Mouse (Mus musculus) fibroblast of lung, adult 2 months (primary cell): ENCODE measurements at regions not wholly inside any gene's neighbourhood (a gene's known extent, or its start where the extent isn't known, plus 50 kb on each side); places are given as distances from the start of the nearest gene placed in this dataset.

Source experiments
- DNase-seq: peaks from one replicate; pipeline ENCODE4 v3.0.0-alpha.2; 2011; ENCODE audit warnings: low read depth

- no peak for DNase-seq
Observed at GRCm38 (mm10) chr1:128951436-128951835, 321.7 kb upstream of the Thsd7b start.

GRCm38 (mm10) chr1:128950512-128950911 lies 322.6 kb upstream of the Thsd7b start:
- DNase-seq = no peak

GRCm38 (mm10) chr1:128914811-128915210 lies 322.7 kb upstream of the Cxcr4 start:
- no peak for DNase-seq

DNA sequence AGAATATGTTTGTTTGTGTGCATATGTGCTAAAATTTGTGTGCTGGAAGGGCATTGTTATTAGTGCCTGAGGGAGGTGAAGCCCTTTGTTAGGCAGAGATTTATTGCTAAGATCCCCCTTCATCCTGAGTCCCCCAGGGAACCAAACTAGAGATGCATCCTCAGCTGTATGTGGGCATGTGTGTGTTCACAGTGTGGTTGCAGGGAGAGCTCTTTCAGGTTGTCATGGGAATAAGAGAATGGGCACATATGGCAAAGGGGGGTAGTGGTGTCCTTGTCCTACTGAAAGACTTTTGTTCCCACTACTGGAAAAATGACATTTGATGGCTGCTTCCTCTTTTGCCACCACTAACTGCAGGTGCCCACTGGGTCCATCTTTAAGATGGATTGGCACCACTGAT lies 320.4 kb upstream of the Cxcr4 start:
- DNase-seq = no peak

GRCm38 (mm10) chr1:128907566-128907965 lies 315.5 kb upstream of the Cxcr4 start:
- DNase-seq = no peak

- no peak for DNase-seq
Observed at GRCm38 (mm10) chr1:128898025-128898424, 305.9 kb upstream of the Cxcr4 start.

GRCm38 (mm10) chr1:128894546-128894945 lies 302.5 kb upstream of the Cxcr4 start:
- DNase-seq = no peak

DNA sequence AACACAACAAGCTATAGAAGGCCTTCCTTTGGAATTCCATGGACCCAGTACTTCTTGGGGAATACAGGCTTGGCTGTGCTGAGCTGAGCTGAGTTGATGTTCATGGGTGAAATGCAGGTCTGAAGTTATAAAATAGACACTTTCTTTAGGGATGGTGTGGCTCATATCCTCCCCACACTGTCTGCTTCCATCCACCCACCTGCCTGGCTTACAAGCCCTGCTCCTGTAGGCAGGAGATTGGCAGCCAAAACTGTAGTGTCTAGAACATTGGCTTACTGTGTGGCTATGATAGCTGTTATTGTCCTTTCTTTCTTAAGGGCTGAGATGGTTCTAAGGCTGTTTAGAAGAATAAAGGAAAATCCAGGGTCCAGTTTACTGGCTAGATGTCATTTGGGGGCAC lies 286.2 kb upstream of the Cxcr4 start:
- no peak for DNase-seq

DNA sequence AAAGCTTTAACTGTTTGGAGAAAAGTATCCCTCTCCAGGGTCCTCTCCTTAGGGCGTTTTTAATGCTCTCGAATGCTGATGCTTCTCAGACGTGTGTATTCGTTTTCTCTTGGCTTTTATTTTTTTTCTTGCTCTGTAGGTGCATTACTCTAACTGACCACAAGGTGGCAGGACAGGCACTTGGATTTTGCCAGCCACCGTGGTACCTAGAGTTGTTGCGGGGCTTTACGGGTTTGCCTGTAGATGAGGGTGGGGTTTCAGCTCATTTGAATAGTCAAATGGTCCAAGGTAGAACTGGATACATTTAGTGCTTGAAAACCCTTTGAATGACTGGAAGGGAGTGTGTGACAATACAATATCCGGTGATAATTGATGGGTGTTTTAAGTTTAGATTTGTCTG lies 283.2 kb upstream of the Cxcr4 start:
- DNase-seq = peak; percentile 6

GRCm38 (mm10) chr1:128874190-128874589 lies 282.1 kb upstream of the Cxcr4 start:
- no peak for DNase-seq

DNA sequence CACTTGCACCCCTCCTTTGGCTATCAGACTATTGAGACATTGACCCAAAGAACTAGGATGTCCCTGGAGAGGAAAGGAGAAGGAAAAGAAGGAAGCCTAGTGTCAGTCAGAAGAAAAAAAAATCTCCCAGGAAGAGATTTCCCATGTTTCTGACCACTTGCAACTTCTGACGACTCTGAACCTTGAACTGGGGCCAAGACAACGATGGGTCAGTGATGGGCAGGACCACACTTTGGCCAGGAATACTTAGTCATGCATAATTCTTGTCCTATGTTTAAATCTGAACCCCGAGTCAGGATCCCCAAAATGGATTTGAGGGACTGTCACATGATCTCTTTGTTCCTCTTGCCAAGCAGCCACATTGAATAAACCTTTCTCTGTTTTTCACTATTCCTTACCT lies 276.7 kb upstream of the Cxcr4 start:
- DNase-seq = no peak

DNA sequence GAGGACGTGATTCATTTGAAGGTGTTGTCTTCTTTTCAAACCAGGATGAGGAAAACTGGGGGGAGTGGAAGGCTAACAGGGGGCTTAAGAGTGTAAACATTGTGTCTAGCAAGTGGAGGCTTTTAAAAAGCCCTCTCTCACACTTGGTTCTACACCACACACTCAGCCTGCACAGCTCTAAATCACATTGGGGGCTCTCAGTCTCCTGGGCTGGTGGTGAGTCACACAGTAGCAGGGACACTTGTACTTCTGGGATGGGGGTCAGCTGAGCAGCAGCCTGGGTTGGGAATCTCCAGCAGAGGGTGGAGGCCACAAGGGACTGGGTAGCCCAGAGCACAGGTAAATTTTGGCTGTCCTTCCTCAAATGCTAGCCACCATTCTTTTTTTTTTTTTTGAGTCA lies 268.4 kb upstream of the Cxcr4 start:
- no peak for DNase-seq

GRCm38 (mm10) chr1:128860094-128860493 lies 268.0 kb upstream of the Cxcr4 start:
- DNase-seq = no peak

DNA sequence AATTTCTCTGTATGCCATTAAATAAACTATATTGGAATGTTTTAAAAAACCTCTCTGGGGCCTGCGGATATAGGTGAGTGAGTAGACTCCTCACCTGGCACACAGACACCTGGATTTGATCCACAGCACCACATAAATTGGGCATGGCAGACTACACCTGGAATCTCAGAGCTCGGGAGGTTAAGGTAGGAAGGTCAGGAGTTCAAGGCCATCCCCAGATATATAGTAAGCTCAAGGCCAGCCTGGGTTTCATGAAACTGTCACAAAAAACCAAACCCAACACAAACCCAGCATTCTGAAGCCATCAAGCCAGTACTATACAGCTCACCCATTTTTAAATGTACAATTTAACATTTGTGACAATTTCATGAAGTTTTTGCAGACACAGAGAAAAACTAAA lies 266.6 kb upstream of the Cxcr4 start:
- no peak for DNase-seq

- no peak for DNase-seq
Observed at GRCm38 (mm10) chr1:128856933-128857332, 264.8 kb upstream of the Cxcr4 start.

- DNase-seq = no peak
Observed at GRCm38 (mm10) chr1:128854649-128855048, 262.6 kb upstream of the Cxcr4 start.

DNA sequence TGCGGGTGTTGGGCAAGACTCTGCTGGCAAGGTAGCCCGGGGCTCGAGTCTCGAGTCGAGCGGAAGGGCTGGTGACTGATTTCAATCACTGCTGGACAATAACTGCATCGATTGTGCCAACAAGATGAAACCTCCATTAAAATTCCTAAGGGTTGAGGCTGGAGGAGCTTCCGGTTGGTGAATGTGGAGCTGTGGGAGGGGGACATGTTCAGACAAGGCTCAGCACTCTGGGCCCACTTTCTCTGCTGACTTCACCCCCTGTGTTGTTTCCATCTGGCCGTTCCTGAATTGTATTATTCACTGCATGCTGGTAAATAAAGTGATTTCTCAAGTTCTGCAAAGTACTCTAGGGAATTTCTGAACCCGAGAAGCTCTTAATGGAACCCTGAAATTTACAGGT lies 261.2 kb upstream of the Cxcr4 start:
- DNase-seq = no peak

- DNase-seq = no peak
Observed at GRCm38 (mm10) chr1:128837361-128837760, 245.3 kb upstream of the Cxcr4 start.

DNA sequence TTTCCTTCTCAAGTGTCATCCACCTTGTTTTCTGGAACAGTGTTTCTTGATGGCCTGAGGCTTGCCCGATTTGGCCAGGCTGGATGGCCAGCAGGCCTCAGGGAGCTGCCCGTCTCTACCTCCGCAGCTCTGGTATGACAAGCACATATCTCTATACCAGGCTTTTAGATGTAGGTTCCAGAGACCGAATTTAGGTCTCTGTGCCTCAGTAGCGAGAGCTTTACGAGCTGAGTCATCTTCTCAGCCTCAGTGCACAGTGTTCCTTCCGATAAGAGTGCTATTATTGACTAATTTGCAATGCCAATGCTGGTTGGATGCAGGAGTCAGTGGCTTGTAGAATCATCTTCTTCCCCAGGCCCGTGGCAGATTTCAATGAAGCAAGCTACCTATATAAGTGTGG lies 243.4 kb upstream of the Cxcr4 start:
- DNase-seq = no peak

- DNase-seq = no peak
Observed at GRCm38 (mm10) chr1:128833096-128833715, 241.1 kb upstream of the Cxcr4 start.

DNA sequence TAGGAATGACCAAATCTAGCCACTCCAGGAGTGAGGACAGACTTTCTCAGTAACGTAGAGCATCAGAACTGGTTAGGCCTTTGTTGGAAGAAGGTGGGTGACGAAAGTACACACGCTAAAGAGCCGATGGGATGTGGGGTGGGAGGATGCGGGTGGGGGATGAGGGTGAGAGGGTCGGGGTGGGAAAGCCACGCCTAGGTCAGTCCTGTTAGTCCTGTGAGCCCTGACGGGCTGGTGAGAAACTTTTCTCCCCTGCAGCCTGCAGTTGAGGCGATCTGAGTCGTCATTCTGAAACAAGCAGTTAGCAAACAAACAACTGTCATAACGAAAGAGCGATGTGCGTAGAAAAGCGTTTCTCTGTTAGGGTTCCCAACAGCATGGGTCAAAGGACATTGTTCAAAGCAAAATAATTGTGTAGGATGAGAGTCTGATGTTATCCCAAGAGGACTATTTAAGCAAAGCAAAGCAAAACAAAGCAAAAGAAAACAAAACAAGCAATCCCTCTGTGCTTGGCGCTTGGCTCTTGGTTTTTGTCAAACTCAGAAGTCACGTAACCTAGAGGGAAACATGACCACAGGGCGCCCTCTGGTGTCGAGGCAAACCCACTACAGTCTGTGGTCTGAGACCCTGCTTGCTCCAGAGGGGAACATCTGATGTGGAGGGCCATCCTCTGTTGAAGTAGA lies 240.2 kb upstream of the Cxcr4 start:
- DNase-seq = peak; percentile 37

DNA sequence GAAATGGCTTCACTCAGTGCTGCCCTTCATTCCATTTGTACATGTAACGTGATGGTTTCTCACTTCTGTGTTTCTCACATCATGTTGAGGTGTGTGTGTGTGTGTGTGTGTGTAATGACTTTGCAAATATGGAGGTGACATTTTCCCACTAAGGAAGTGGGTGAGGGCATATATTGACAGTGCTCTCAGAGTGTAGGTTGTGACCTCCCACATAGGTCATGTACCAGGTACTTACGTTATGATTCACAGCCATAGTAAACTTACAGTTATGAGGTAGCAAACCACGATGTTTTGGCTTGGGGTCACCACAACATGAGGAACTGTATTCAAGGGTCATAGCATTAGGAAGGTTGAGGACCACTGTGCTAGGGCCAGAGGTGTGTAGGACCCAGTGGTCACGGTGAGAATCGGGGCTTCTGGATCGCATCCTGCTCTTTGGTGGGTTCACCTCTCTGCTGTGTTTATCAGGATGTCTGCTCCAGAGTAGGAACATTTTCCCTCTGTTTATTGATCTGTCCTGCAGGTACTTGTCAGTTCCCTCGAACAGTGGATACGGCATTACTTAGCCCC lies 238.7 kb upstream of the Cxcr4 start:
- DNase-seq = no peak

- no peak for DNase-seq
Observed at GRCm38 (mm10) chr1:128829536-128829935, 237.4 kb upstream of the Cxcr4 start.

DNA sequence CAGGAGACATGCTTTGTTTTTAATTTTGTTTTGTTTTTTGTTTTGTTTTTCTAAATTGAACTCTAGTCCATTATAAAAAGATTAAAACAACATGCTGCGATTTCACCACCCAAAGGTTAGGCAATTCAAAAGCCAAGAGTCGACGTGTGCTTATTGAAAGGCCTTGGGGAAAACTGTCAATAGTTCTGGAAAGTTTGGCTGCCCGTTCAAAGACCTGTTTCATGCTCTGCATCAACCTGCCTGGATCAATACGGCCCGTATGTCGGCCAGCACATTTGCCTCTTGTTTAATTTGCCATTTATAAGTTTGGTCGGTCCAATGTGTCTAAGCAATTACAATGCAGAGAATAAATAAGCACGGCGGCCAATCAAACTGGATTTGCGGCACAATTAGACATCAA lies 234.3 kb upstream of the Cxcr4 start:
- no peak for DNase-seq
